Mouse (Mus musculus): Measurements from ENCODE around the gene Lurap1l.

DNA sequence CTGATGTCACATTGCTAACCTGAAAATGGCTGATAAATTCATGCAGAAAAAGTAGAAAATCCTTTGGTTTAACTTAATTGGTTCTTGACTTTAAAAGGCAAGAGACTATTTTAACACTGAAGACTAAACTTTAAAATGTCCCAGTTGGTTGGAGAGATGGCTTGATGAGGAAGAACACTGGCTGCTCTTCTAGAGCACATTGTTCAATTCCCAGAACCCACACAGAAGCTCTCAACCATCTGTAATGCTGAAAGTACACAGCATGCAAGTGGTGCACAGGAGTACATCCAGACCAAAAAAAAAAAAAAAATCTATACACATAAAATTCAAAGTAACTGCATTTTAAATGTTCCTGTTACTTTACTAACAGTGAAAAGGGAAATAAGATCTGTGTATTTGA is 34.2 kb downstream of the Lurap1l start:
- TF ChIP-seq EP300 (IDR thresholded peaks at IDR 0.05; ENCODE audit: low read depth) = no peak
- TF ChIP-seq CTCF (IDR thresholded peaks at IDR 0.05; ENCODE audit: low read depth) = no peak
